Mouse (Mus musculus): ENCODE data around the gene Gm49403. TPM values are rescaled to one million over a fixed set of nuclear protein-coding genes. Genes with fewer than 3 reads are reported as not detected.

Gene Gm49403
- polyA plus RNA-seq, 1 experiment from 2014 or later = not detected

DNA sequence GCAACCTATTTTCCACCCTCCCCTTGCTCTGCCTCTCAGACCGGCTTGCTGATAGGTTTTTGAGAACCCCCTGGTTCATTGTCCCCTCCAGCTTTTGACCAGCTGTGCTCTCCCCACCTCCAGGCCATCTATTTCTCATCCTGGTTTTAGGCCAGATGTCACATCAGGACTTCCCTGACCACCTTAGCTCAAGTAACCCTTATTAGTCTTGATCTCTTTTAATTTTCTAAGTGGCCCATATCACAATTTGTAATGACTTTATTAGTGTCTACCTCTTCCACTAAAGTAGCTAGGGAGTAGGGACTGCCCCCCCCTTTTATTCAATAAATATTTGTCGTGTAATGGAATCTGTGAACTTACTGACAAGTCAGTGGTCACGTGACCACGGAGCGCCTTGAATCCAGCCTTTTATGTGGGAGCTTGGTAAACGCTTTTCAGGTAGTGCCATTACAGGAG is 37.1 kb downstream of the Gm49403 start:
- Histone ChIP-seq H3K4me3 (peak overlapping the region; percentile 86), H3K9me3 (replicated peaks) (no peaks in the 10 kb centered on the region), H3K9ac (peak overlapping the region; percentile 88), H3K27me3 (replicated peaks) (no peaks in the 10 kb centered on the region), H3K27ac (ENCODE audit: poor library complexity, severe bottlenecking) (peak overlapping the region; percentile 86), H3K4me1 (replicated peaks) (peaks cover 15% of the 10 kb centered on the region), H3K4me2 (peak overlapping the region; percentile 83), H3K36me3 (peaks cover 27% of the 10 kb centered on the region)
- ATAC-seq (ENCODE audit: insufficient number of reproducible peaks, low FRiP score) = no peak
- 1% methylated on average over 6 of the region's 6 CpGs for WGBS

DNA sequence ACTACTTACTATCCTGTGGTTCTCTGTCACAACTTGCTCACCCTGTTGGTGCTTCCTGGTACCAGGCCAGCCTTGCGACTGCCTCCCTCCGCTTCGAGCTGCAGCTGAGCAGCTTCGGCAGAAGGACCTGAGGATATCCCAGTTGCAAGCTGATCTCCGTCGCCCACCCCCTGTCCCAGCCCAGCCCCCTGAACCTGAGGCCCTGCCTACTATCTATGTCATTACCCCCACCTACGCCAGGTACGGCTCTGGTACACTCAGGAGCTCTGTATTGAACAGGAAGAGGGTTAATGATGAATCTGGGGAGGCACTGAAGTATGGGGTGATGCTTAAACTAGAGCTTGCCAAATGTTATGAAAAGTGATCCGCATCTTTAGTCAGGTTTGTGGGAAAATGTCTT is 38.0 kb downstream of the Gm49403 start:
- ATAC-seq (ENCODE audit: insufficient number of reproducible peaks, low FRiP score) = no peak
- Histone ChIP-seq H3K4me2 (peak overlapping the region; percentile 83), H3K9me3 (replicated peaks) (no peaks in the 10 kb centered on the region), H3K4me1 (replicated peaks) (peaks cover 15% of the 10 kb centered on the region), H3K4me3 (no peak overlapping the region; the same call in 1 of the 2 replicates), H3K27ac (ENCODE audit: poor library complexity, severe bottlenecking) (no peak overlapping the region), H3K9ac (0 out of 2 replicates have a peak overlapping the region, but pooled peaks have one; percentile 25), H3K27me3 (replicated peaks) (no peaks in the 10 kb centered on the region), H3K36me3 (peaks cover 27% of the 10 kb centered on the region)
- 78% methylated on average over 9 of the region's 9 CpGs for whole genome bisulfite sequencing

DNA sequence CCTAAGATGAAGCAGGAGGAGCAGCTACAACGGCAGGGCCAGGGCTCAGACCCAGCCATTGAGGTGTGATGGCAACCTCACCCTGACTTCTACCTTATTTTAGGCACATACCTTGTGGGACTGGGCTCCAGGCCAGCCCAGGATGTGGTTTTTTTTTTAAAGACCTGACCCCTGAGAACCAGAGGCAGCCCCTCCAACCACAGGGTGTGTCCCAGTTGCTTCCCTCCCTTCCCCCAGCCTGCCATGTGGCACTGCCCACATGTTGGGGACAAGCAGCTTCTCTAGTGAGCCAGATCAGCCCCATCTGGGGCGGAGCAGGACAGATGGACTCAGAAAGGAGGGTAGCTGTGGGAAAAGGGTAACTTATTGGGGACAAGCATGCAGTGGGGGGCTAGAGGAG is 43.0 kb downstream of the Gm49403 start:
- Histone ChIP-seq H3K4me2 (no peak overlapping the region), H3K9ac (no peak overlapping the region), H3K9me3 (replicated peaks) (no peaks in the 10 kb centered on the region), H3K4me1 (replicated peaks) (peaks cover 19% of the 10 kb centered on the region), H3K27ac (ENCODE audit: poor library complexity, severe bottlenecking) (no peak overlapping the region), H3K4me3 (no peak overlapping the region), H3K36me3 (peaks cover 41% of the 10 kb centered on the region), H3K27me3 (replicated peaks) (no peaks in the 10 kb centered on the region; the same call in 1 of the 2 replicates)
- 92% methylated on average over 2 of the region's 2 CpGs for WGBS
- no peak for ATAC-seq (ENCODE audit: insufficient number of reproducible peaks, low FRiP score)

DNA sequence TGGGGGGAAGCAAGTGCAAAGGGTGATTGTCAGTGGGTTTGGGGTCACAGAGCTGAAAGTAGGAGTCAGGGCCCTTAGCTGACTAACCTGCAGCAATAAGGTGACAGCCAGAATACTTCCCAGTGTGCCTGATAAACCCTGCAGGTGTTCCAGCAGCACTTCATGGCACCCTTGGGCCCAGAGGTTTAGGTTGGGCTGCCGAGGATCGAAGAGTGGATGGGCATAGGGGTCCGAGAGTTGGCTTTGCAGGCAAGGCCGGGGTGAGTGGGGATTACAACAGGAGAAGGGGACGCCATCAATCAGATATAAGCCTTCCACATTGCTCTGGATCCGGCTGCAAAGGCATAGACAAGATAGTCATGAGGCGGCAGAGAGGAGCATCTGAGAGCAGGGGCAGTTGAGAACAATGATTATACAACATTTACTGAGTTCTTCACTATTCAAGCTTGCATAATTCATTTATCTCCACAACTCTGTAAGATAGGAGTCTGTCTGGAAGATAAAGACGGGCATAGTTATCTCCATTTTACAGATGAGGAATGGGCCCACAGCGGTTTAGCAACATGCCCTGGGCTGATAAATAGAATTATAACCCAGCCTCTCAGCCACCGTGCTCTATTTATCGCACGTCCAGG is 44.3 kb downstream of the Gm49403 start:
- no peak overlapping the region for H3K4me3 ChIP-seq
- no peak overlapping the region for H3K9ac ChIP-seq
- H3K4me1 ChIP-seq (replicated peaks) = peaks cover 18% of the 10 kb centered on the region
- H3K36me3 ChIP-seq = peaks cover 40% of the 10 kb centered on the region
- H3K9me3 ChIP-seq (replicated peaks) = no peaks in the 10 kb centered on the region
- 84% methylated on average over 12 of the region's 12 CpGs for WGBS
- no peak for ATAC-seq (ENCODE audit: insufficient number of reproducible peaks, low FRiP score)
- H3K27ac ChIP-seq (ENCODE audit: poor library complexity, severe bottlenecking) = no peak overlapping the region
- H3K4me2 ChIP-seq = no peak overlapping the region
- H3K27me3 ChIP-seq (replicated peaks) = no peaks in the 10 kb centered on the region; the same call in 1 of the 2 replicates

DNA sequence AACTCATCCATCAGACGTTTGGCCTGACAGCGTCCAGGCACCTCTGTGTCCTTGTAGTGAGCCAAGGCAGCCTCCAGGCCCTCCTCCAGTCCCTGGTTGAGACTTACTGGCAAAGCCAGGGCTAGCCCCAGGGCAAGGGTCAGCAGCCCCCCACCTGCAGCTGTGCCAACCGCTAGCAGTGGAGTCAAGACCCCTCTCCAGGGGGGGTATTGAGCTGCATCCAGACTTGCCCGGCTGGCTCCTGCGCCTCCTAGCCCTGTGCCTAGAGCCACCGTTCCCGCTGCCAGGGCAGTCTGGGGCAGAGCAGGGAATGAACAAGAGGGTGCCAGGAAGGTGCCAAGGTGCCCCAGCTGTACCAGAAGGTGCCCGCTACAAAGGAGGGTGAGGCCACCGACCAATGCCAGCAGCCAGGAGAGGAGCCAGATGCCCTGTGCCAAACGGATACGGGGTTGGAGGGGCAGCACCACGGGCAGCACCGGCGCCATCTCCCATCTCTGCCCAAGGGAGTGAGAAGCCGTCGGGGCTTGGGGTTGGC is 45.0 kb downstream of the Gm49403 start:
- no peak overlapping the region for H3K27ac ChIP-seq (ENCODE audit: poor library complexity, severe bottlenecking)
- H3K4me2 ChIP-seq = peak overlapping the region; percentile 82
- no peaks in the 10 kb centered on the region; the same call in 1 of the 2 replicates for H3K27me3 ChIP-seq (replicated peaks)
- peaks cover 47% of the 10 kb centered on the region for H3K36me3 ChIP-seq
- peaks cover 18% of the 10 kb centered on the region for H3K4me1 ChIP-seq (replicated peaks)
- peak overlapping the region; percentile 85 for H3K9ac ChIP-seq
- WGBS = 19% methylated on average over 16 of the region's 16 CpGs
- H3K9me3 ChIP-seq (replicated peaks) = no peaks in the 10 kb centered on the region
- H3K4me3 ChIP-seq = peak overlapping the region; percentile 70
- ATAC-seq (ENCODE audit: insufficient number of reproducible peaks, low FRiP score) = no peak

DNA sequence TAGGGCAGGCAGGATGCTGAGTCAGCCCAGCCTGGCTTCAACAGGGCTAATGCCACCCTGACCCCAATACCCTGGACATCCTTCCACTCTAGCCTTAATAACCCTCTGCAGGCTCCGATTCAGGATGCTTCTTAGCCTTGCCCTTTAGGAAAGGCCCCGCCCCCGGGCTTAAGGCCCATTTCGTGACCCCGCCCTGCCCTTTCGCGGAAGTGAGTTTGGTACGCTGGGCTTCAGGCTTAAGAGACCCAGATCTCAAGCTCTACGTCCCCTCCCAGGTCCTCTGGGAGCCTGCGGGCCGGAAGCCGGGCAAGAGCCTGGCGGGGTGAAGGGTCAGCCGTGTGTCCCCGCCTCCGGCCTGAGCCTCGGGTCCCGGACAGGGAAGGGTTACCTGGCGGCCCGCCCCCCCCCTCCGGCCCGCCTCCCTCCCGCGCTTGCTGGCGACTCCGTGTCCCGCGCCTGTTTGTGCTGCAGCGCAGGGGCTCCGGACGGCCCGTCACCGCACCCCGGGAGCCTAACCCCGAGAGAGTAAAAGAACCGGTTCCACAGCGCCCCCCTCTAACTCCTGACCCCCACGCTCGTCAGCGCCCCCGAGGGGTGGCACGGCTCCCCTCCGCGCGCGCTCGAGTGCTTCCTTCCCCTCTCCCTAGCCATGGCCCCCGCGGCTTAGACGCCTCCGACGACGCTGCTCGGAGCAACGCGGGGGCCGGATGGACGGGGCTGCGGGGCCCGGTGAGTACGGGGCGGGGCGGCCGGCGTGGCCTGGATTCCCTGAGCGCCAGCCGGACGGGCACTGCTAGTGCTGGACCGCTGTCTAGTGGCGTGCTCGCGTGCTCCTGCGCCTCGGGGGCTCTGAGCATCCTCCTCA is 45.7 kb downstream of the Gm49403 start, which contains the start of the genes Rom1 and Eml3:
TSS of gene Rom1 (minus strand) at position 133 of the 865 bp plus-strand sequence.
TSS of gene Eml3 (plus strand) at position 329 of the 865 bp plus-strand sequence.
- peak; percentile 85 for ATAC-seq (ENCODE audit: insufficient number of reproducible peaks, low FRiP score)
- Histone ChIP-seq H3K4me1 (replicated peaks) (peaks cover 18% of the 10 kb centered on the region), H3K4me2 (peak within 1 kb of the TSS; percentile 82), H3K9ac (peak within 1 kb of the TSS; percentile 85), H3K36me3 (peaks cover 50% of the 10 kb centered on the region), H3K4me3 (peak within 1 kb of the TSS; percentile 70), H3K27me3 (replicated peaks) (no peaks in the 10 kb centered on the region; the same call in 1 of the 2 replicates), H3K9me3 (replicated peaks) (no peaks in the 10 kb centered on the region), H3K27ac (ENCODE audit: poor library complexity, severe bottlenecking) (peak within 1 kb of the TSS; percentile 75)
- under 1% methylated on average over 74 of the region's 74 CpGs for WGBS

DNA sequence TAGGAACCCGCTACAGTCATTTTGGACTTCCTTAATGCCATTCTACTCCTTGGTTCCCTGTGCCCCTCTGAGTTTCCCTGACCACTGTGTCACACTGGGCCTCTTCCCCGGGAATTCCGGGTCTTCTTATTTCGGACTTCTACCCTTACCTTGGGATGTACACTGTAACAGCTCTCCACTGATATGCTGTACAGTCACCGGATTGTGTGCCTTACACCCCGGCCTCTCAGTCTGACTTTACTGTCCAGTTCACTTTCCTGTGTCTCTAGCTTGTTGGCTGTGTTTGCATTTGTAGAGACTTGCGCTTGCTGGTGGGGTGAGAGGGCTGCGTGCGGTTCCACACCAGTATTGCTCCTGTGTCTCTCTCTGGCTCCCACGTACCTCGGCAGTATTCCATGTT is 46.4 kb downstream of the Gm49403 start:
- Histone ChIP-seq H3K9me3 (replicated peaks) (no peaks in the 10 kb centered on the region), H3K27ac (ENCODE audit: poor library complexity, severe bottlenecking) (no peak overlapping the region), H3K9ac (peak overlapping the region; percentile 85), H3K4me2 (peak overlapping the region; percentile 82), H3K27me3 (replicated peaks) (no peaks in the 10 kb centered on the region; the same call in 1 of the 2 replicates), H3K4me3 (peak overlapping the region; percentile 70), H3K36me3 (peaks cover 55% of the 10 kb centered on the region), H3K4me1 (replicated peaks) (peaks cover 18% of the 10 kb centered on the region)
- WGBS = 12% methylated on average over 11 of the region's 11 CpGs
- no peak for ATAC-seq (ENCODE audit: insufficient number of reproducible peaks, low FRiP score)

DNA sequence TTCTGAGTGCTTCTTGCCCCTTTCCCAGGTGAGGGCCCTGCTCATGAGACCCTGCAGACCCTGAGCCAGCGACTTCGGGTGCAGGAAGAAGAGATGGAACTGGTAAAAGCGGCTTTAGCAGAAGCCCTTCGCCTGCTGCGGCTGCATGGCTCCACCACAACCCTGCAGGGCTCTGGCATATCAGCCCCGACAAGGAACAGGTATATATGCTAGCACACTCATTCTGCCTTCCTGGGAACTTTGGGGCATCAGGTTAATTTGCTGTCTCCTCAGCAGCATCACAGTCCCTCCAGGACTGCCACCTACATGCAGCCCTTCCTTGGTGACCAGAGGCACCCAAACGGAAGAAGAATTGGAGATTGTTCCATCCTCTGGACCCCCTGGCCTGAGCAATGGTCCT is 47.0 kb downstream of the Gm49403 start:
- no peaks in the 10 kb centered on the region for H3K9me3 ChIP-seq (replicated peaks)

DNA sequence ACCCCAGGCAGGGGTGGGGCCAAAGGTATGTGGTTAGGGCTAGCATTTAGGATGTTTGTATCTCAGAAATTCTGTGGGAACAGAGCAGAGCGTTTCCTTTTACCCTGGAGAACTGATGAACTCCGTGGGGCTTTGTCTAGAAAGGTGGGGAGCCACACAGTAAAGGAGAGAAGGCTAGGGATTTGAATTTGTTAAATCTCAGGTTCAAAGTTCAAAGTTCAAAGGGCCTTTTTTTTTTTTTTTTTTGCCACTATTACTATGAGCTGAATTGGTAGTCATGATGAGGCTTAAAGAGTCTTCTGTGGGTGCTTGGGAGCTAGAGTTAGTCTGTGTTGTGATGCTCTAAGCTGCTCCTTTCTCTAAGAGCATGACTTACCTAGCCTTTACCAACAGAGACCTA is 53.0 kb downstream of the Gm49403 start:
- ATAC-seq (ENCODE audit: insufficient number of reproducible peaks, low FRiP score) = no peak

More for the DNA sequence above, 47.0 kb downstream of the Gm49403 start:
- Histone ChIP-seq H3K4me3 (peak overlapping the region; percentile 70), H3K27me3 (replicated peaks) (no peaks in the 10 kb centered on the region; the same call in 1 of the 2 replicates), H3K36me3 (peaks cover 54% of the 10 kb centered on the region), H3K4me2 (peak overlapping the region; percentile 82), H3K9ac (peak overlapping the region; percentile 85), H3K4me1 (replicated peaks) (peaks cover 18% of the 10 kb centered on the region), H3K27ac (ENCODE audit: poor library complexity, severe bottlenecking) (no peak overlapping the region)
- no peak for ATAC-seq (ENCODE audit: insufficient number of reproducible peaks, low FRiP score)
- WGBS = 78% methylated on average over 7 of the region's 7 CpGs

More for the DNA sequence above, 53.0 kb downstream of the Gm49403 start:
- H3K27ac ChIP-seq (ENCODE audit: poor library complexity, severe bottlenecking) = no peak overlapping the region
- WGBS = 91% methylated on average over 2 of the region's 2 CpGs
- H3K4me3 ChIP-seq = no peak overlapping the region
- no peaks in the 10 kb centered on the region for H3K27me3 ChIP-seq (replicated peaks)
- no peak overlapping the region for H3K4me2 ChIP-seq
- no peak overlapping the region for H3K9ac ChIP-seq
- H3K36me3 ChIP-seq = peaks cover 61% of the 10 kb centered on the region
- H3K9me3 ChIP-seq (replicated peaks) = no peaks in the 10 kb centered on the region
- peaks cover 13% of the 10 kb centered on the region for H3K4me1 ChIP-seq (replicated peaks)
